Mouse (Mus musculus) kidney, adult 2 months (tissue): ENCODE data around the gene Fubp1.

Experiments
- CTCF ChIP-seq: fragments of 200-500 bp; conservative IDR thresholded peaks from 2 replicates; pipeline ENCODE4 v1.5.1; 2011; ENCODE audit warnings: low read depth, mild to moderate bottlenecking, control low read depth, low read length, moderate library complexity, mixed read lengths; ENCODE audit not compliant: insufficient read depth, insufficient read length
- POLR2A ChIP-seq: fragments of 200-500 bp; IDR thresholded peaks from one replicate; pipeline ENCODE4 v1.6.1; 2011; ENCODE audit warnings: low read depth, low read length, control low read depth

GRCm38 (mm10) chr3:152284759-152285158, 74.5 kb downstream of the Fubp1 start:
- TF ChIP-seq POLR2A (no peak), CTCF (no peak)
